Mouse (Mus musculus) common myeloid progenitor, adult 5-6 weeks (primary cell): ENCODE measurements at regions not wholly inside any gene's neighbourhood (a gene's known extent, or its start where the extent isn't known, plus 50 kb on each side); places are given as distances from the start of the nearest gene placed in this dataset.
"Not testable (repeated sequence)": the region's sequence is repeated elsewhere in the genome, so short reads cannot be mapped to it uniquely, and the experiment has no call there.

ENCODE experiments used
- ATAC-seq: replicated peaks from 2 replicates; pipeline ENCODE4 v1.8.0; 2016; ENCODE audit warnings: low read depth, mild to moderate bottlenecking, moderate TSS enrichment, inconsistent platforms; ENCODE audit not compliant: poor library complexity, severe bottlenecking

DNA sequence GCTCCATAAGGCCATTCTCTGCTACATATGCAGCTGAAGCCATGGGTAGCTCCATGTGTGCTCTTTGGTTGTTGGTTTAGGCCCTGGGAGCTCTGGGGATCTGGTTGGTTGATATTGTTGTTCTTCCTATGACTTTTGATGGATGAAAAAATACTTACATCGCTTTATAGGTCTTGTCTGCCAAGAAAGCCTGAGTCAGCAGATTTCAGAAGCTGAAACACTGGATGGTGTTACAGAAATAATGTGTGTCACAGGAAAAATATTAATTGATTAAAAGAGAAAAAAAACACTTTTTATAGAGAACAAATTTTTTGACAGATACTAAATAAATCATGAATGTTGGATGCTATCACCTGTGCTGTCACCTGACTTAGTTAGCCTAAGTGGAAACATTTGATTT lies 52.4 kb upstream of the Plxna2 start:
- ATAC-seq: no peak

DNA sequence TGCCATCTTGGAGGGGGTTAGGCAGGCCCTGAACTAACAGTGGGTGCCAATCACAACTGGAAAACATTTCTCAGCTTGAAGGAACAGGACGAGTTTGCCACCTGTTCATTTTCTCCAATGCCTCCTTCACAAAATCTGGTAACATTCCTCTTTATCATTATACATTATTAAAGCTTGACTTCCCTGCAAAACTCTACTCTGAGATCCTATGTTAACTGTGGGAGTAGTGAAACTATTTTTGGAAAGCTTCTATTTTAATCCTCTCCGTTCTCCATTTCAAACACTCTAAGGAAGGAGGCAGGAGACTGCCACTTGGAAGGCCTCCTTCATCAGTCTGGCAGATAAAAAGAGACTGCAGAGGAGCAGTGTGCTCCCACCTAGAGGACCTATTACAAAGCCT lies 54.1 kb upstream of the Plxna2 start:
- no peak for ATAC-seq

DNA sequence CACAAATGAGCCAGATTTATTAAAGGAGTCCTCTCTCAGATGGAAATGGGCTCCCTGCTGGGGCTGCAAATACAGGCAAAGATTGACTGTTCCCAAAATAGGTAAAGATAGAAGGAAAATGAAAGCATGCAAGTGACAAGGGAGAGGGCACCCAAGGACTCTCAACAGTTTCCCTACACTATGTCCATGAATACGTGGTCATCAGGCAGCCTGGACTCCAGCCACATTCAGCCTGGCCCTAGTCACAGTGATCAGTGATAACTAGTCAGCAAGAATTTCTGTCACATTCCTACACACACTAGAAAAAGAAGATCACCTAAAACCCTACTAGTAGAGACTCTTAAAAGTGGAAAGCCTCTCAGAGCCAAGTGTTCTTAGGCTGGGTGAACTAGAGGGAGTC lies 56.9 kb upstream of the Plxna2 start:
- no peak for ATAC-seq

DNA sequence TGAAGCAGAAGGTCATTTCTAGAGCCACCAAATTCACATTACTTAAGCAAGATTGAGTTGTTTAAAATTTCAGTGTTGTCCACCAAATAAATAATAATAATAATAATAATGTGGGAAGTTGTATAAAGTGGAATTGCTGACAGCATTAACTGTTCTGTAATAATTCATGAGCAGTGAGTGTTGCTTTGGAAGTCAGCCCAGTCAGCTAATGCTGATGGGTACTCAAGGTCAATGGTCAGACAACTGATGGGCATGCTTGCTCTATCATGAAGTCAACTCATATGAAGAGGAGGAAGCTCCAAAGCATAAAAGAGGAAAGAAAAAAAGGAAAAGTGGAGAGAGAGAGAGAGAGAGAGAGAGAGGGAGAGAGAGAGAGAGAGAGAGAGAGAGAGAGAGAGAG lies 69.4 kb upstream of the Plxna2 start:
- ATAC-seq: no peak

GRCm38 (mm10) chr1:194548243-194548642 lies 69.8 kb upstream of the Plxna2 start:
- no peak for ATAC-seq

GRCm38 (mm10) chr1:194540923-194541322 lies 77.1 kb upstream of the Plxna2 start:
- ATAC-seq: no peak

DNA sequence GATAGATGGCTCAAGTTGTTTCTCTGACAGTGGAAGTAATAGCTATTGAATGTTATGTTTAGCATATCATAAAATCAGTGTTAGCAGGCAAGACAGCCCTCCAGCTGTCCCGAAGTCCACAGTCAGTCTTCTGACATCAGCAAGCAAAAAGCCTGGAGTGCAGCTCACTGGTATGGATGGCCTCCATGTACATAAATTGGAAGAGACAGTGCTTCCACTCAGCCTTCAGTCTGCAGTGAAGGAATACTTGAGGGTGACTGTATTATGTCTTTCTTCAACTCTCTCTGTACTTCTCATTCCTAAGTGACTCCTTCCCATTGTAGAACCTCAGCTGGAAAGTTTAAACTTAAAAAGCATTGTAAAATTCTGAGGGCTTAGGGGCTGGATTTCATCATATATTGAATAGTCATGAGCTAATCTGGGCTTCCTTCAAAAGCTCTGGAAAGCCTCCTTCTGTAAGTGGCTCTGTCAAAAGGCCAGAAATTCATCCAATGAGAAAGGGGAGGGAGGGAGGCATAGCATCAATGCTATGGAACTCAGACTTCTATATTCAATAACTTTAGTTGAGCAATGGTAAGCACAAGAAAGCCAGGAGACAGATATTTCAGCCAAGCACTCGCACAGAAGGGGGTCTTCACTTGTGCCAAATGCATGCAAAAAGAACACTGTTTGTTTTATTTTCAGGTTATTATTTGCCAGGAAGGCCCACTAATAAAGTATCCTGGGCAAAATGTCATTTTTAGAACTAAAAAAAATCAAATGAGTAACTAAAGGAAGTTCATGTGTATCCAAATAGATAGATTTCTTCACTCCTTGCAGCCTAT lies 90.5 kb upstream of the Plxna2 start:
- ATAC-seq: no peak

DNA sequence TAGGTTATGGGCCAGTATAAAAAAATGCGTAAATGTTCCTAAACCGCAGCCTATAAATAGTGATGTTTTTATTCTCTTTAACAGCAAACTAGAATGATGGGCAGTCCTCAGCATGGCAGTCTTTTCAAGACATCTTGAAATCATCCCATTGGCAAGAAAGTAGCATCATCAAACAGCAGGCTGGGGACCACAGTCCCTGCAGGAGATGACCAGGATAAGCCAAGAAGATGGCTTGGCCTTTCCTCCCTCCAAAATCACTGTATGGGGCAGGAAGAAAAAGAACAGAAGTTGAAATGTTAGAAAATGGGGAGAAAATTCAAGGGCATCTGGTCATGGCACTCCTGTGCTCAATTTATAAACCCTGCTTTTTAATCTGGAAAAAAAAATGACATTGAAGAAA lies 93.0 kb upstream of the Plxna2 start:
- ATAC-seq: no peak

DNA sequence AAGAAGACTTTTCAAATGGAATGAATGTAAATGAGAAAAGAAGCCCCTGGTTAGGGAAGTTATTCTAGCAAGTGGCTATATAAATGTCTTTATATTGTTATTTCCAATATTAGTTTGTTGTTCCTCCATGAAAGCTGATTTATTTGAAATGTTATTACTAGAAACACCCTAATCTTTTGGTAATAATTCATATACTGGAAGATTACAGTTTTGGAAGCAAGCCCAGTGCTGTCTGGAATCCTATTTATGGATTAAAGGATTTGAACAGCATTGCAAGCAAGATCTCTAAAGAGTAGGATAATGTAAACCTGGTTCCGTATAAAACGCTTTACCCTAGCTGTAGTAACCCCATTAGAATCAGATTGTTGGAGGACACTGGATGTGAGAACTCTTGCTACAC lies 96.8 kb upstream of the Plxna2 start:
- no peak for ATAC-seq

DNA sequence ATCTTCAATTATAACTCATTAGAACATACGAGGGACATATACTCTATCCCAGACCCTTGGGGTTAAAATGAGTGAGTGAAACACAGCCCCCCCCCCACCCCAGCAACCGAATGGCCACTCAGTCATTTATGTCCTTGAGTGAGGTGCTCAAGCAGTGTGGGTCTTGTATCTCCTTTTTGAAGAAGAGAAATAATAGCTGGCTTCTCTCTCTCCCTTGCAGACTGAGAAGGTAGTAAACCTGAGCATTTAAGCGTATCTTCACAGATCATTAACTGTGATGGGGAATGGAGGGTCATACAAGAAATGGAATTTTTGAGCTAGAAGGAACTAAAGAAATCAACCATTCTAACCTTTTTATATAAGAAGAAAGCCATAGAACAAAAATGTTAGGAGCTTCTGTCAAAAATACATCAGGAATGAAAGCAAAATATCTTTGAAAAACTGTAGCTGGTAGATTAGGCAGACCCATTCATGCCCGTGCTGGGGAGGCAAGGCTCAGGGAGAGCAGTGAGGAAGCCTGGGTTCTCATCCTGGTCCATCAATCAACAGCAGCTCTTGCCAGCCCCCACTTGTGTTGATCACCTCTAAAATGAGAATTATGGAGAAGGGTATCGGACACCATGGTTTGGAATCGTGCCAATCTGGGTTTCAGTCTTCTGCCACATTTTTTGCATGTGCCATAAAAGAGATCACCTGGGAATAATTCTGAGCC lies 98.4 kb upstream of the Plxna2 start:
- no peak for ATAC-seq

DNA sequence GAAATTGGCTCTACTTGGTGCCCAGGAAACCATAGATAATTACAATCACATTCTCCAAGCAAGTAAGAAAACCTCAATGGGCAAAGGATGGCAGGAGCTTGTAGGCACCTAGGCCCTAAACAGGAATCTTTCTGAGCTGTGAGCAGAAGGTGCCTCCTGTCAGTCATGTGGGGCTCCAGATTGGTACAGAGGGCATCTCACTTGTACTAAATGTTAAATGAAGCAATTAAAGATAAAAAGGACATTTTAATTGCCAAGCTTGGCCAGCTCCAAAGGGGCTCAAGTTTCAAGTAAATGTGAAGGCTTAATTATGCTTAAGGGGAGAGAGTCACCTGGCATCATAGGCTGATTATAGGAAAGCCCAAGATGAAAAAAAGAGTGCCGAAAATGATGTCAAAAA lies 101.9 kb upstream of the Plxna2 start:
- no peak for ATAC-seq

GRCm38 (mm10) chr1:194508314-194508713 lies 109.7 kb upstream of the Plxna2 start:
- ATAC-seq: no peak

DNA sequence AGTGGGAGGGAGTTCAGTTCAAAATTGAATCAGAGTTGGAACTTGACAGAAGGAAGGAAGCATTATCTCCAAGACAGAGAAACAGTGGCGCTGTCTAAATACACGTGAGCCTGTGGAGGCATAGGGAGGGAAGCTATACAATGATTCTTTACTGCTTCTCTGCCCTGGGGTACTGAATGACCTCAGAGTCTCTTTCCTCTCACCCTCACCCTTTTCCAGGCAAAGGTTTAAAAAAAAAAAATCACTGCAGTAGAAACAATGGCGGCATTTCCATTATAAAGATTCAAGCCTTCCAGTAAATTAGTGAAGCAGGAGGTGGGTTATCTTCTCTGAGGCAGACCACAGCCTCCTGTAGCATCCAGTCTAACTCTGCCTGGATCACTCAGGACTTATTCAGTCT lies 112.2 kb upstream of the Plxna2 start:
- ATAC-seq: no peak

DNA sequence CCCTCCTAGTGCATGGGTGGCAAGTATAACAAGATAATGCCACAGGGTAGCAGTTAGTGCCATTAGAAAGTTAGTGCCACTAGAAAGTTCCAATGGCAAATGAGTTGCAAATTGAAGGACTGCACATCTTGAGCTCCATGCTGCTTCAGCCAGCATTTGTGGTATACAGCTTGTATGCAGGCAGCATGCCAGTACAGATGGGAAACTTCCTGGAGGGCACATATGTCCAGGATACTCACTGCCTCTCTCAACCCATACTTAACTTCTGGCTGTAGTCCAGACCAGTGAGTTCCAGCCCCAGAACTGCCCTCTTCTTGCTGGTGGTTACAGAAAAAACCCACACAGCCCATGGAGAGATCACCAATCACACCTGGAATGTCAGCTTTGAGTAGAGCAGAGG lies 113.8 kb upstream of the Plxna2 start:
- no peak for ATAC-seq

DNA sequence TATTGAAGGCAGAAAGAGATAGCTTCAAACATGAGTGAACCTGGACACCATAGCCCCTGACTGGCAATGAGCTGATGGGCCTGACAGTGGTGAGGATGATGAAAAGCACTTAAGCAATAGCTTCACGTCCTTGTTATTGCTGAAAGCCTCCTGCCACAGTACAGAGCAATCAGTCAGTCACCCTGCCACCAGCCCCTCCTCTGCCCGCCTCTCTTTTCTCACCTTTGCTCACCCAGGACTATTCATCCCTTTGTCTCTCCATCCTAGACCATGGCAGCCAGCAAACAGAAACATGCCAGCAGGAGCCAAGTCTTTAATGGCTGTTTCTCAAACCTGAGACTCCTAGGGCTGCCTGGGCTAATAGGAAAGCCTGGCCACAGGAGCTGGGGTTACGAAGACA lies 114.5 kb upstream of the Plxna2 start:
- ATAC-seq: no peak

DNA sequence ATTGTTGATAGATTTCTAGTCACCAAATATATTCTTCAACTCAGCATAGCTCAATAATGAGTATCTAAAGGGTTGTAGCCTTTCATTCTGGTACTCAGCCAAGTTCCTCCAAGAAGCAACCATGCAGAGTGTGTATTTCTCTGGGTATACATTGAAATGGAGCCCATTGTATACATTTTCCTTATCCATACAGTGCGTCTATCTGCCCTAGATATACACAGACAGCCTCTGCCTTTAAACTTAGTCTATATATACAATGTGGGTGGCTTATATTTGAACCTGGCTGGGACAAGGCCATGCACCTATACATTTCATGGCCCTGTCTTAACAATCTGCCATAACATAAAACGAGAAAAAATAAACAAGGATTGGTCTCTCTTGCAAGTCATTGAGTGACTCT lies 121.6 kb upstream of the Plxna2 start:
- no peak for ATAC-seq

GRCm38 (mm10) chr1:194491111-194491510 lies 126.9 kb upstream of the Plxna2 start:
- no peak for ATAC-seq

DNA sequence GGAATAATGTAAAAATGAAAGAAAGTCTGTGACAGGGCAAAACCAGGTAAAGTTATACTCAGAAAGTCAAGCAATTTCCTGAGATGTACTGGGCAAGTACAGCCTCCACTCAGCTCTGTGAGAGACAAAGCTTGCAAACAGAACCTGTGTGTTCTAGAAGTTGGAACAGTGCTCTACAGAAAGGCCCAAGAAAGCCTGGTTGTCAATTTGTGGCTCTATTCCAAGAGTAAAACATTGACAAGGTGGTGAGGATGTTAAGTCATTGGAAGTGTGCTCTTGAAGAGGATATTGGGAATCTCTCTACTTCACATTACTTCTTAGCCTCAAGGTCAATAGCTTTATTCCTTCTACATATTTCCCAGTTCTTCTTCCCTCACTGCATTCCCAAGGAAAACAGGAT lies 129.9 kb upstream of the Plxna2 start:
- no peak for ATAC-seq

- no peak for ATAC-seq
Measured at GRCm38 (mm10) chr1:194482717-194483059, 135.3 kb upstream of the Plxna2 start.

DNA sequence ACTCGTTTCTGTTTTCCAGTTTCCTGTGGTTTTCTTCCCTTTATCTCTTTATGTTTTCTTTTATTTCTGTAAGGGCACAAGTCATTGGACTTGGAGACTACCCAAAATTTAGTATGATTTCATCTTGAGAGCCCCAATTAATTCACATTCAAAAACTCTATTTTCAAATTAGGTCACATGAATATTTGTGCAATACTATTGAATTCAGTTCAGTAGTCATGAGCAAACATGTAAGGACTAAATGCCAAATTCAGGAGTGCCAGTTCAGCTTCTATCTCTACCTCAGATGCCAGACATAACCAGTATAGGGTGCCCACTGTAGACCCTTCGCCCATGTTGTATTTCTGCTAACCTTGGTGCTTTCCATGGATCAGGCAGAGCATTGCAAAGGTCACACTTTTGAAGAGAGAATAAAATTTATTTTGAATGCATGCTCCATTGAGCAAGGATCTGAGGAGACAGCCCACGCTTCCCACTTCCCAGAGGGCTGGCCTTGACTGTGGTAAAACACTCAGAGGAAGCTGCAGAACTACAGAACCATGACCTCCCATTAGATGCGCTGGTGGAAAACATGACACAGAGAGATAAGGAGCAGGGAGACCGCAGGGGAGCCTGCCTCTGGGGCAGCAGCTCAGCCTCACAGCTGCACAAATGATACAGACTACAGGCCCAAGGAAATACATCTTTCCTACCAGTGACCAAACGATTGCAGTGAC lies 135.9 kb upstream of the Plxna2 start:
- peak; percentile 94 for ATAC-seq

GRCm38 (mm10) chr1:194471281-194471680 lies 146.7 kb upstream of the Plxna2 start:
- ATAC-seq: not testable (repeated sequence)
